Mouse (Mus musculus) layer of hippocampus, postnatal 25 days (tissue): ENCODE results near the gene Tmem114. TPM values are rescaled to one million over a fixed set of nuclear protein-coding genes. Genes with fewer than 3 reads are reported as not detected.

ENCODE experiments used
- DNase-seq, 2 experiments: peaks; one replicate each; pipeline ENCODE4 v3.0.0; 2022; ENCODE audit warnings: mixed read lengths in 2 of 2, low spot score in 1 of 2; ENCODE audit errors: extremely low spot score in 1 of 2
- total RNA-seq, 2 experiments: library from RNA; stranded (reverse); gene quantifications; 2 replicates each; pipeline ENCODE4 v1.2.3; 2021

Gene Tmem114
- total RNA-seq, 2 experiments from 2014 or later = 7.1 to 8.0 TPM

GRCm38 (mm10) chr16:8413441-8413840, 11.5 kb downstream of the Tmem114 start:
- no peak for DNase-seq

- no peak for DNase-seq
Measured at GRCm38 (mm10) chr16:8412213-8412612, 12.7 kb downstream of the Tmem114 start.

GRCm38 (mm10) chr16:8409197-8409596, 15.7 kb downstream of the Tmem114 start:
- no peak for DNase-seq

- DNase-seq = peak; percentile 46 to 80
Measured at GRCm38 (mm10) chr16:8406708-8407107, 18.2 kb downstream of the Tmem114 start.

- no peak for DNase-seq
Measured at GRCm38 (mm10) chr16:8402663-8403062, 22.3 kb downstream of the Tmem114 start.

GRCm38 (mm10) chr16:8401171-8401955, 23.6 kb downstream of the Tmem114 start:
- no peak for DNase-seq

GRCm38 (mm10) chr16:8399868-8400267, 25.1 kb downstream of the Tmem114 start:
- DNase-seq = no peak

- DNase-seq = no peak
Measured at GRCm38 (mm10) chr16:8394946-8395345, 30.0 kb downstream of the Tmem114 start.

GRCm38 (mm10) chr16:8388491-8388890, 36.4 kb downstream of the Tmem114 start:
- no peak for DNase-seq

GRCm38 (mm10) chr16:8386386-8386785, 38.5 kb downstream of the Tmem114 start:
- no peak for DNase-seq

- no peak for DNase-seq
Measured at GRCm38 (mm10) chr16:8385679-8386078, 39.3 kb downstream of the Tmem114 start.

GRCm38 (mm10) chr16:8384772-8385171, 40.2 kb downstream of the Tmem114 start:
- no peak for DNase-seq

- no peak for DNase-seq
Measured at GRCm38 (mm10) chr16:8383396-8383795, 41.5 kb downstream of the Tmem114 start.

- no peak for DNase-seq
Measured at GRCm38 (mm10) chr16:8363066-8363465, 61.9 kb downstream of the Tmem114 start.

Other genes with a start within 250 kb of the Tmem114 start
- 10 to 100 TPM; 22.1 to 26.5 TPM for gene Mettl22, start 45.7 kb upstream of the Tmem114 start, total RNA-seq
- gene Abat, start 88.3 kb upstream of the Tmem114 start, total RNA-seq = 100 to 1,000 TPM; 136 to 146 TPM
- gene Pmm2, start 212.5 kb upstream of the Tmem114 start, total RNA-seq = 10 to 100 TPM; 27.1 to 35.4 TPM
- 10 to 100 TPM; 11.4 to 11.6 TPM for gene Tmem186, start 212.6 kb upstream of the Tmem114 start, total RNA-seq
- 10 to 100 TPM; 24.0 to 27.4 TPM for gene Carhsp1, start 247.0 kb upstream of the Tmem114 start, total RNA-seq